8 mouse cellular contexts compared by ENCODE assay signal in genomic region chr7:71960453-71961230, GRCm38 (mm10).
DNase-seq lines count a peak whose midpoint lies in the region; ATAC-seq and TF ChIP-seq lines count a peak whose summit lies in the region.

No protein-coding gene starts in this region.

- H3K4me2 ChIP-seq in hindbrain, postnatal 0 days (ENCODE audit: low read depth, low read length), result peak overlapping the region; percentile 46
- peak overlapping the region; percentile 43 for H3K4me2 ChIP-seq in liver, embryonic 11.5 days
- peak overlapping the region; percentile 43 for H3K4me2 ChIP-seq in midbrain, embryonic 15.5 days

- H3K36me3 ChIP-seq in hindbrain, postnatal 0 days (ENCODE audit: insufficient read depth, low read length), result no peaks in the 10 kb centered on the region
- H3K36me3 ChIP-seq in liver, embryonic 11.5 days (ENCODE audit: control insufficient read depth, insufficient read depth, low read length), result no peaks in the 10 kb centered on the region
- H3K36me3 ChIP-seq in midbrain, embryonic 15.5 days (replicated peaks), result no peaks in the 10 kb centered on the region

- no peak overlapping the region for H3K9ac ChIP-seq in hindbrain, postnatal 0 days (replicated peaks; ENCODE audit: low read length)
- H3K9ac ChIP-seq in liver, embryonic 11.5 days (ENCODE audit: low read depth, low read length), result no peak overlapping the region
- peak overlapping the region; percentile 22; the same call in 1 of the 2 replicates for H3K9ac ChIP-seq in midbrain, embryonic 15.5 days

- ATAC-seq in hindbrain, postnatal 0 days, result peak; percentile 77
- peak; percentile 69 for ATAC-seq in liver, embryonic 11.5 days (replicated peaks; ENCODE audit: low FRiP score)
- peak; percentile 67 for ATAC-seq in midbrain, embryonic 15.5 days (replicated peaks)

- peak; percentile 11 for DNase-seq in right cerebral cortex, postnatal 4 days
- no peak for DNase-seq in right cerebral cortex, postnatal 14 days
- DNase-seq in gonadal fat pad, adult 2 months (ENCODE audit: low read depth), result peak; percentile 5
- DNase-seq in hindbrain, postnatal 0 days (ENCODE audit: low spot score), result peak; percentile 62
- DNase-seq in liver, embryonic 11.5 days (ENCODE audit: low spot score), result peak; percentile 51
- DNase-seq in urinary bladder, postnatal 4 days (ENCODE audit: low spot score in 2 of 2), result peak; percentile 52 to 79
- DNase-seq in right cerebral cortex, adult 18-20 months, result no peak

- WGBS in hindbrain, postnatal 0 days, result 3% methylated on average over 11 of the region's 11 CpGs
- 4% methylated on average over 11 of the region's 11 CpGs for WGBS in liver, embryonic 11.5 days
- under 1% methylated on average over 11 of the region's 11 CpGs for WGBS in midbrain, embryonic 15.5 days

- no peaks in the 10 kb centered on the region for H3K9me3 ChIP-seq in hindbrain, postnatal 0 days (ENCODE audit: low read length)
- no peaks in the 10 kb centered on the region for H3K9me3 ChIP-seq in liver, embryonic 11.5 days (ENCODE audit: control insufficient read depth, low read length)
- no peaks in the 10 kb centered on the region for H3K9me3 ChIP-seq in midbrain, embryonic 15.5 days

- no peaks in the 10 kb centered on the region for H3K27me3 ChIP-seq in hindbrain, postnatal 0 days (ENCODE audit: insufficient read depth, low read length)
- H3K27me3 ChIP-seq in liver, embryonic 11.5 days (replicated peaks; ENCODE audit: control insufficient read depth, insufficient read depth, low read length), result no peaks in the 10 kb centered on the region
- H3K27me3 ChIP-seq in midbrain, embryonic 15.5 days (replicated peaks), result no peaks in the 10 kb centered on the region

- TF ChIP-seq CTCF in hindbrain, postnatal 0 days (IDR thresholded peaks at IDR 0.05; ENCODE audit: low read depth), result no peak

- H3K4me3 ChIP-seq in hindbrain, postnatal 0 days (ENCODE audit: low read length), result 0 out of 2 replicates have a peak overlapping the region, but pooled peaks have one; percentile 3
- H3K4me3 ChIP-seq in liver, embryonic 11.5 days (ENCODE audit: low read depth, low read length), result no peak overlapping the region
- peak overlapping the region; percentile 15; the same call in 1 of the 2 replicates for H3K4me3 ChIP-seq in midbrain, embryonic 15.5 days

- H3K4me1 ChIP-seq in hindbrain, postnatal 0 days (ENCODE audit: insufficient read depth, low read length), result no peaks in the 10 kb centered on the region
- no peaks in the 10 kb centered on the region for H3K4me1 ChIP-seq in liver, embryonic 11.5 days (replicated peaks; ENCODE audit: control insufficient read depth, insufficient read depth, low read length)
- H3K4me1 ChIP-seq in midbrain, embryonic 15.5 days, result peaks cover 8% of the 10 kb centered on the region

- H3K27ac ChIP-seq in hindbrain, postnatal 0 days, result no peak overlapping the region
- peak overlapping the region; percentile 48 for H3K27ac ChIP-seq in liver, embryonic 11.5 days (ENCODE audit: low read depth, low read length)
- H3K27ac ChIP-seq in midbrain, embryonic 15.5 days, result peak overlapping the region; percentile 38; the same call in 1 of the 2 replicates

Comparison
In these comparisons a context has a peak if more than half of its experiments do, and no peak if none do; other contexts are left out.
1. DNase-seq: peak in right cerebral cortex, postnatal 4 days (single experiment), gonadal fat pad, adult 2 months (single experiment), hindbrain, postnatal 0 days (single experiment), liver, embryonic 11.5 days (single experiment) and urinary bladder, postnatal 4 days (2 of 2); none in right cerebral cortex, postnatal 14 days (single experiment) and right cerebral cortex, adult 18-20 months (single experiment).
2. Peak in every context shown above with its lines, with median percentiles within 50 percentile points of each other: ATAC-seq and H3K4me2 ChIP-seq.